Mouse (Mus musculus): Measurements from ENCODE around the gene Fbln2.

The Fbln2 gene

GRCm38 (mm10) chr6:91231000-91231399 is 18.7 kb downstream of the Fbln2 start:
- no peak for DNase-seq (ENCODE audit: low read depth)

- no peak for DNase-seq (ENCODE audit: low read depth)
Measured at GRCm38 (mm10) chr6:91231523-91231922, 19.3 kb downstream of the Fbln2 start.

- DNase-seq (ENCODE audit: low read depth): no peak
Measured at GRCm38 (mm10) chr6:91233011-91233410, 20.8 kb downstream of the Fbln2 start.

- no peak for DNase-seq (ENCODE audit: low read depth)
Measured at GRCm38 (mm10) chr6:91233424-91234015, 21.3 kb downstream of the Fbln2 start.

GRCm38 (mm10) chr6:91236006-91236405 is 23.8 kb downstream of the Fbln2 start:
- no peak for DNase-seq (ENCODE audit: low read depth)

GRCm38 (mm10) chr6:91236429-91236828 is 24.2 kb downstream of the Fbln2 start:
- no peak for DNase-seq (ENCODE audit: low read depth)

GRCm38 (mm10) chr6:91237273-91237672 is 25.0 kb downstream of the Fbln2 start:
- DNase-seq (ENCODE audit: low read depth): no peak

GRCm38 (mm10) chr6:91240537-91240936 is 28.3 kb downstream of the Fbln2 start:
- DNase-seq (ENCODE audit: low read depth): no peak

- DNase-seq (ENCODE audit: low read depth): no peak
Measured at GRCm38 (mm10) chr6:91240964-91241363, 28.7 kb downstream of the Fbln2 start.

- no peak for DNase-seq (ENCODE audit: low read depth)
Measured at GRCm38 (mm10) chr6:91243395-91243794, 31.1 kb downstream of the Fbln2 start.

GRCm38 (mm10) chr6:91244331-91244730 is 32.1 kb downstream of the Fbln2 start:
- no peak for DNase-seq (ENCODE audit: low read depth)

- DNase-seq (ENCODE audit: low read depth): no peak
Measured at GRCm38 (mm10) chr6:91245331-91245730, 33.1 kb downstream of the Fbln2 start.

GRCm38 (mm10) chr6:91247343-91247742 is 35.1 kb downstream of the Fbln2 start:
- DNase-seq (ENCODE audit: low read depth): no peak

GRCm38 (mm10) chr6:91248627-91249026 is 36.4 kb downstream of the Fbln2 start:
- no peak for DNase-seq (ENCODE audit: low read depth)

- DNase-seq (ENCODE audit: low read depth): no peak
Measured at GRCm38 (mm10) chr6:91249797-91250196, 37.5 kb downstream of the Fbln2 start.

- no peak for DNase-seq (ENCODE audit: low read depth)
Measured at GRCm38 (mm10) chr6:91259440-91260120, 47.3 kb downstream of the Fbln2 start.

- DNase-seq (ENCODE audit: low read depth): no peak
Measured at GRCm38 (mm10) chr6:91260347-91260986, 48.2 kb downstream of the Fbln2 start.

GRCm38 (mm10) chr6:91260987-91261367 is 48.7 kb downstream of the Fbln2 start:
- DNase-seq (ENCODE audit: low read depth): no peak

- no peak for DNase-seq (ENCODE audit: low read depth)
Measured at GRCm38 (mm10) chr6:91265616-91266015, 53.4 kb downstream of the Fbln2 start.

- no peak for DNase-seq (ENCODE audit: low read depth)
Measured at GRCm38 (mm10) chr6:91266647-91267046, 54.4 kb downstream of the Fbln2 start.

GRCm38 (mm10) chr6:91268318-91268717 is 56.1 kb downstream of the Fbln2 start:
- DNase-seq (ENCODE audit: low read depth): no peak

GRCm38 (mm10) chr6:91277549-91277948 is 65.3 kb downstream of the Fbln2 start:
- DNase-seq (ENCODE audit: low read depth): peak; percentile 68

- no peak for DNase-seq (ENCODE audit: low read depth)
Measured at GRCm38 (mm10) chr6:91278302-91278701, 66.0 kb downstream of the Fbln2 start.

Measured in induced T-regulatory cell, adult 2 months (primary cell).